ENCODE assay signal across 34 mouse cellular contexts in the genomic region with DNA sequence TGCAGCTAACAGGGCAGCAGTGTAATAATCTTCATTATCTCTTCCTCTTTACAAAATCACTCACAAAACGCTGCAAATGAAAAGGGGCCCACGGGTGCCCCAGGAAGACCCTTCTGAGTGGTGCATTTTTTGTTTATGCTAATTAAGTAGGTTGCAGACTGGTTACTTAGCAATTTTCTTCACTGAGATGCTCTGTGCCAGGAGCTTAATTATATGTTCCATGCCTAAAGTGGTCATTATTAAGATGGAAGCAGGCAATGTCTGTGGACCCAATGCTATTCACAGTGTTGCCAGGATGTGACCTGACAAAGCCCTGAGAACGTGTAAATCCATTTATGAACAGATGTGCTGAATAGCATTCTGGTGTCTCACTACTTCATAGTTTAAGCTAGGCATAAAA.
DNase-seq lines count a peak whose midpoint lies in the region; ATAC-seq lines count a peak whose summit lies in the region.
"Had no signal": no experiment of that assay in that cellular context is flagged by ENCODE, and none has a peak within 500 bp of the region (broad histone marks: within the 10 kb centered on the region; RNA-seq: fewer than 3 reads in every experiment).

No protein-coding gene starts in this region.

- no peak overlapping the region for H3K4me2 ChIP-seq in midbrain, embryonic 14.5 days (ENCODE audit: low read length)
- no peak overlapping the region for H3K4me2 ChIP-seq in midbrain, embryonic 11.5 days
- no peak overlapping the region for H3K4me2 ChIP-seq in forebrain, embryonic 14.5 days (ENCODE audit: low read length)
- H3K4me2 ChIP-seq in neural tube, embryonic 15.5 days: no peak overlapping the region
- H3K4me2 ChIP-seq: embryonic facial prominence, embryonic 13.5 days; heart, embryonic 15.5 days; hindbrain, embryonic 14.5 days; limb, embryonic 15.5 days; liver, embryonic 13.5 days; neural tube, embryonic 13.5 days; stomach, embryonic 15.5 days had no signal

- peak; percentile 1 for DNase-seq in embryo, embryonic 11 days
- DNase-seq in embryo, embryonic 9.5 days (ENCODE audit: extremely low spot score): no peak
- peak; percentile 7 for DNase-seq in midbrain, embryonic 14.5 days
- DNase-seq in midbrain, embryonic 11.5 days (ENCODE audit: low spot score, missing footprints): no peak
- peak; percentile 79 for DNase-seq in forebrain, embryonic 14.5 days (ENCODE audit: low spot score)
- no peak for DNase-seq in right cerebral cortex, postnatal 14 days
- DNase-seq in kidney, adult 9 months: no peak
- DNase-seq: adrenal gland, postnatal 14 days; cerebellum, adult 8-10 months; cerebellum, postnatal 36 days; gastrocnemius, postnatal 10 days; kidney, adult 11 months; kidney, postnatal 4 days; layer of hippocampus, postnatal 36 days; liver, embryonic 13.5 days; lung, adult 18-20 months; lung, postnatal 4 days; retina, postnatal 1 day; right cerebral cortex, postnatal 25 days; thymus, postnatal 25 days had no signal

- H3K27ac ChIP-seq in midbrain, embryonic 14.5 days (replicated peaks; ENCODE audit: low read depth, low read length): no peak overlapping the region
- H3K27ac ChIP-seq in midbrain, embryonic 11.5 days (ENCODE audit: low read depth, low read length): no peak overlapping the region
- H3K27ac ChIP-seq in forebrain, embryonic 14.5 days (ENCODE audit: low read depth, low read length): no peak overlapping the region
- no peak overlapping the region for H3K27ac ChIP-seq in neural tube, embryonic 15.5 days (replicated peaks)
- H3K27ac ChIP-seq: embryonic facial prominence, embryonic 13.5 days; heart, embryonic 10.5 days; heart, embryonic 15.5 days; hindbrain, embryonic 14.5 days; limb, embryonic 10.5 days; limb, embryonic 15.5 days; liver, embryonic 13.5 days; neural tube, embryonic 13.5 days; stomach, embryonic 15.5 days had no signal

- WGBS in midbrain, embryonic 14.5 days: 48% methylated on average over 3 of the region's 3 CpGs
- 71% methylated on average over 3 of the region's 3 CpGs for WGBS in midbrain, embryonic 11.5 days
- WGBS in forebrain, embryonic 14.5 days: 5% methylated on average over 3 of the region's 3 CpGs
- 26% methylated on average over 3 of the region's 3 CpGs for WGBS in neural tube, embryonic 15.5 days

- no peaks in the 10 kb centered on the region for H3K4me1 ChIP-seq in midbrain, embryonic 14.5 days (ENCODE audit: control insufficient read depth, insufficient read depth, low read length)
- H3K4me1 ChIP-seq in midbrain, embryonic 11.5 days (ENCODE audit: control insufficient read depth, insufficient read depth, low read length): no peaks in the 10 kb centered on the region
- H3K4me1 ChIP-seq in forebrain, embryonic 14.5 days (ENCODE audit: control insufficient read depth, insufficient read depth, low read length): 0 out of 2 replicates have a peak, but pooled peaks cover 4% of the 10 kb centered on the region
- H3K4me1 ChIP-seq in neural tube, embryonic 15.5 days: no peaks in the 10 kb centered on the region
- H3K4me1 ChIP-seq: embryonic facial prominence, embryonic 13.5 days; heart, embryonic 10.5 days; heart, embryonic 15.5 days; limb, embryonic 10.5 days; limb, embryonic 15.5 days; liver, embryonic 13.5 days; megakaryocyte, embryonic 14.5 days; stomach, embryonic 15.5 days had no signal

- peak; percentile 50; the same call in 1 of the 2 replicates for ATAC-seq in midbrain, embryonic 14.5 days (ENCODE audit: low FRiP score, low TSS enrichment)
- ATAC-seq in midbrain, embryonic 11.5 days (ENCODE audit: low FRiP score): no peak
- ATAC-seq in forebrain, embryonic 14.5 days: peak; percentile 91
- ATAC-seq in neural tube, embryonic 15.5 days (ENCODE audit: low FRiP score): 0 out of 2 replicates have a peak, but pooled peaks have one; percentile 35
- ATAC-seq: inflammation-experienced regulatory T-cells, adult 6 months; lung, postnatal 0 days; midbrain, embryonic 16.5 days had no signal

- no peaks in the 10 kb centered on the region for H3K36me3 ChIP-seq in midbrain, embryonic 14.5 days (ENCODE audit: control insufficient read depth, insufficient read depth, low read length)
- no peaks in the 10 kb centered on the region; the same call in 1 of the 2 replicates for H3K36me3 ChIP-seq in midbrain, embryonic 11.5 days (ENCODE audit: control insufficient read depth, insufficient read depth, low read length)
- no peaks in the 10 kb centered on the region for H3K36me3 ChIP-seq in forebrain, embryonic 14.5 days (ENCODE audit: control insufficient read depth, insufficient read depth, low read length)
- no peaks in the 10 kb centered on the region for H3K36me3 ChIP-seq in neural tube, embryonic 15.5 days
- H3K36me3 ChIP-seq: embryonic facial prominence, embryonic 13.5 days; heart, embryonic 10.5 days; heart, embryonic 15.5 days; limb, embryonic 10.5 days; limb, embryonic 15.5 days; liver, embryonic 13.5 days; neural tube, embryonic 13.5 days; stomach, embryonic 15.5 days had no signal

- no peak overlapping the region for H3K4me3 ChIP-seq in midbrain, embryonic 14.5 days (replicated peaks; ENCODE audit: low read depth, low read length)
- no peak overlapping the region for H3K4me3 ChIP-seq in midbrain, embryonic 11.5 days (ENCODE audit: low read depth, low read length)
- no peak overlapping the region for H3K4me3 ChIP-seq in forebrain, embryonic 14.5 days (ENCODE audit: low read depth, low read length)
- H3K4me3 ChIP-seq in neural tube, embryonic 15.5 days (replicated peaks): no peak overlapping the region
- H3K4me3 ChIP-seq: embryonic facial prominence, embryonic 13.5 days; heart, embryonic 10.5 days; heart, embryonic 15.5 days; limb, embryonic 10.5 days; limb, embryonic 15.5 days; liver, embryonic 13.5 days; megakaryocyte, embryonic 14.5 days; neural tube, embryonic 13.5 days; stomach, embryonic 15.5 days had no signal

- H3K27me3 ChIP-seq in midbrain, embryonic 14.5 days (ENCODE audit: control insufficient read depth, insufficient read depth, low read length): no peaks in the 10 kb centered on the region
- H3K27me3 ChIP-seq in midbrain, embryonic 11.5 days (ENCODE audit: control insufficient read depth, insufficient read depth, low read length): no peaks in the 10 kb centered on the region
- H3K27me3 ChIP-seq in forebrain, embryonic 14.5 days (replicated peaks; ENCODE audit: control insufficient read depth, insufficient read depth, low read length): no peaks in the 10 kb centered on the region
- no peaks in the 10 kb centered on the region for H3K27me3 ChIP-seq in neural tube, embryonic 15.5 days (replicated peaks)
- H3K27me3 ChIP-seq: CH12.LX; embryonic facial prominence, embryonic 13.5 days; heart, embryonic 15.5 days; limb, embryonic 15.5 days; liver, embryonic 13.5 days; megakaryocyte, embryonic 14.5 days; neural tube, embryonic 13.5 days; stomach, embryonic 15.5 days had no signal

- no peaks in the 10 kb centered on the region for H3K9me3 ChIP-seq in midbrain, embryonic 14.5 days (ENCODE audit: control insufficient read depth, low read length)
- H3K9me3 ChIP-seq in midbrain, embryonic 11.5 days (ENCODE audit: control insufficient read depth, low read length): no peaks in the 10 kb centered on the region
- H3K9me3 ChIP-seq in forebrain, embryonic 14.5 days (replicated peaks; ENCODE audit: control insufficient read depth, low read length): no peaks in the 10 kb centered on the region
- no peaks in the 10 kb centered on the region for H3K9me3 ChIP-seq in neural tube, embryonic 15.5 days (replicated peaks)
- H3K9me3 ChIP-seq: embryonic facial prominence, embryonic 13.5 days; heart, embryonic 10.5 days; heart, embryonic 15.5 days; limb, embryonic 10.5 days; limb, embryonic 15.5 days; liver, embryonic 13.5 days; megakaryocyte, embryonic 14.5 days; neural tube, embryonic 13.5 days; stomach, embryonic 15.5 days had no signal

- H3K9ac ChIP-seq in midbrain, embryonic 14.5 days (replicated peaks; ENCODE audit: low read length): no peak overlapping the region
- H3K9ac ChIP-seq in midbrain, embryonic 11.5 days (ENCODE audit: low read length): no peak overlapping the region
- no peak overlapping the region for H3K9ac ChIP-seq in forebrain, embryonic 14.5 days (ENCODE audit: low read length)
- no peak overlapping the region for H3K9ac ChIP-seq in neural tube, embryonic 15.5 days (replicated peaks)
- H3K9ac ChIP-seq: embryonic facial prominence, embryonic 13.5 days; heart, embryonic 15.5 days; hindbrain, embryonic 14.5 days; limb, embryonic 15.5 days; liver, embryonic 13.5 days; neural tube, embryonic 13.5 days; stomach, embryonic 15.5 days had no signal

Comparison
In these comparisons a context has a peak if more than half of its experiments do, and no peak if none do; other contexts are left out.
1. DNase-seq: peak in embryo, embryonic 11 days (single experiment), midbrain, embryonic 14.5 days (single experiment) and forebrain, embryonic 14.5 days (single experiment); none in embryo, embryonic 9.5 days (single experiment), midbrain, embryonic 11.5 days (single experiment), right cerebral cortex, postnatal 14 days (single experiment) and kidney, adult 9 months (single experiment).